Mouse (Mus musculus) ES-E14 (cell line): ENCODE data around the gene Ccdc194.

Experiments
- CHD2 ChIP-seq: IDR thresholded peaks from 2 replicates; pipeline ENCODE4 v1.6.1; 2014; ENCODE audit warnings: mild to moderate bottlenecking, low read depth, low read length, inconsistent platforms
- HCFC1 ChIP-seq: IDR thresholded peaks from 2 replicates; pipeline ENCODE4 v1.6.1; 2012; ENCODE audit warnings: low read length, inconsistent platforms, borderline replicate concordance; ENCODE audit not compliant: insufficient read depth
- ZC3H11A ChIP-seq: IDR thresholded peaks from 2 replicates; pipeline ENCODE4 v1.6.1; 2012; ENCODE audit warnings: low read depth, mild to moderate bottlenecking, inconsistent platforms, low read length, borderline replicate concordance
- ZNF384 ChIP-seq: IDR thresholded peaks from 2 replicates; pipeline ENCODE4 v1.6.1; 2012; ENCODE audit warnings: low read depth, low read length, inconsistent platforms

- no peak for TF ChIP-seq CHD2
- TF ChIP-seq HCFC1: no peak
- no peak for TF ChIP-seq ZC3H11A
- TF ChIP-seq ZNF384: no peak
These were observed 39.4 kb downstream of the Ccdc194 start for GRCm38 (mm10) chr8:71486136-71486529.
